Mouse (Mus musculus): ENCODE results near the gene Gpr27.

Gene Gpr27

DNA sequence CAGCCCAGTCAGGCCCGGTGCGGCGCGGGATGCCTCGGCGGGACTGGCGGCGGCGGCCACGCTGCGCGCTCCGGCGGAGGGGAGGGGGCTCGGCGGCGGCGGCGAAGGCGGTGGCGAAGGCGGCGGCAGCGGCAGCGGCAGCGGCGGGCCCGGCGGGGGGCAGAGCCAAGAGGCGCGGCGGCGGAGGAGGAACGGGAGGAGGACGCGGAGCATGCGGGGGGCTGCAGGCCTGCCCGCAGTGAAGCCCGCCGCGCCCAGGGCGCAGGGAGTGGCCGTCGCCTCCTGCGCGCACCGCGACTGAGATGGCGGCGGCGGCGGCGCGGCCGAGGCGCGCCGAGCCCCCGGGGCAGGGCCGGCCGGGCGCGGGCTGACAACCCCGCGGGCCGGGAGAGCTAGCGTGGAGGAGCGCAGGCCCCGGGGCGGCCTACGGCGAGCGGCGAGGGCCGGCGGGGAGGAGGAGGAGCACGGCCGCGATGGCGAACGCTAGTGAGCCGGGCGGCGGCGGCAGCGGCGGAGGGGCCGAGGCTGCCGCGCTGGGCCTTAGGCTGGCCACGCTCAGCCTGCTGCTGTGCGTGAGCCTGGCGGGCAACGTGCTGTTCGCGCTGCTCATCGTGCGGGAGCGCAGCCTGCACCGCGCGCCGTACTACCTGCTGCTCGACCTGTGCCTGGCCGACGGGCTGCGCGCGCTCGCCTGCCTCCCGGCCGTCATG lies at the start of gene Gpr27:
Gpr27 (plus strand) TSS at position 474 of the 710 bp plus-strand sequence.
- DNase-seq (ENCODE audit: low read depth, low spot score), result no peak

DNA sequence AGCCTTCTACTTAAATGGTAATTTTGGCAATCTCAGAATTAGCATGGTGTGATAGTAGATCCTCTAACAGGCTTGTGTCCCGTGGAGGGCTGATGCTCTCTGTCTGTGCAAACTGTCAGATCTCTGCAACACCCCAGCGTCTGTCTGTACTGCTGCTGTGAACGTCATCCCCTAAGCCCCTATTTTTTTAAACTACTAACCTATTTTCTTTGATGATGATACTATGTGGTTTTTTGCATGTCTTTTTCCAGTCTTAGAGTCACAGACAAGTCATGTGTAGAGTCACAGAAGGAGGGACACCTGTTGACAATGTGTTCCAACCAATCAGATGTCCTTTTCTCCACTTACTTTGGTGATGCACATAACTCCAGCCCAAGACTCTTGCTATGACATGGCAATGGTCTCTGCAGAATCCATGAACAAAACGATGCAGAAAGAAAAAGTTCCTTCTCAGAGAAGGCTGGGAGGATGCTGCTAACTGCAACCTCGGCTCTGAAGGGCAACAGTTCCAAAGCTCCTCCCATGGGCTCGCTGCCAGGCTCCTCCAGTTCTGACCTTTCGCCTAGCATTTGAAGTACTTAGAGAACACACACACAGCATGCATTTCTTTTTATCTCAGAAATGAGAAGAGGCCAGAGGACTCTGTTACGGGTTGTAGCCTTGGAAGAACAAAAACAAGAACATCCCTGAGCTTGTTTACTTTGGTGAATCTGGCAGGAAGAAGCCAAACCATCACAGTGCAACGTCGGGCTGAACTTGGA lies 48.9 kb upstream of the Gpr27 start:
- DNase-seq (ENCODE audit: low read depth, low spot score), result no peak

DNA sequence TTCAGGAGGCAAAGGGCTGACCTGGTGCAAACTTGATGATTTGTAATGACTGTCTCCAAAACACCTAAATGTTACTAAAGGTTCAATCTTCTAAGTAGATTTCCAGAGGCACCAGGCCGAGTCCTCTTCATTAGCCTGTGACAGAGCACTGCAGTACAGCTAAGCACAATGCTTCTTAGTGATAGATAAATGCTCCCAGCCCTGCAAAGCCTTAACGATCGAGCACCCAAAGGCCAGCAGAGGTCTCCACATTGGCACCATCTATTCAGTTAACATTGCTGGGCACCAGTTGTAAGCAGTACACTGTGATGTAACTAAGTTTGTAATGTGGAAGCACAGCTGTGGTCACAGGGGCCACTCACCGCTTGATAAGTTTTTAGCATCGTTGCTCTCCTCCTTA lies 48.1 kb upstream of the Gpr27 start:
- DNase-seq (ENCODE audit: low read depth, low spot score), result no peak

- no peak for DNase-seq (ENCODE audit: low read depth, low spot score)
Observed at GRCm38 (mm10) chr6:99644876-99645275, 47.6 kb upstream of the Gpr27 start.

- no peak for DNase-seq (ENCODE audit: low read depth, low spot score)
Observed at GRCm38 (mm10) chr6:99646344-99646743, 46.1 kb upstream of the Gpr27 start.

- DNase-seq (ENCODE audit: low read depth, low spot score), result no peak
Observed at GRCm38 (mm10) chr6:99649307-99649706, 43.2 kb upstream of the Gpr27 start.

GRCm38 (mm10) chr6:99652341-99652740 lies 40.1 kb upstream of the Gpr27 start:
- DNase-seq (ENCODE audit: low read depth, low spot score), result no peak

DNA sequence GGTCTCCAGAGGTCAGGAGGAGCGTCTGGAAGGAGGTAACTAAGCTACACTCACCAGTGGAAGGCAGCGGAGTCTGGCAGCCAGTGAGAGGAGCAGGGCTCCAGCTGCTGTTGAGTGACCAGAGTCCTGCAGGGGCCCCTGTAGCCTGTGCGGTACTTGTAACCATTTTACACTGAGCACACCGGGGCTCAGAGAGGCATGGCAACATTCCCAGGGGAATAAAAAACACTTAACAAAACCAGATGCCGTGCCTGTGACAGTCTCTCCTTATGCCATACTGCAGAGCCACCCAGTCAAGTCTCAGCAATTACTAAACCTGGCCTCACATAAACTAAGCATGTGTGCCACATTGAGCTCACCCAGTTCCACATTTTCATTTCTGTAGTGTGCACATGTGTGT lies 38.1 kb upstream of the Gpr27 start:
- DNase-seq (ENCODE audit: low read depth, low spot score), result no peak

- DNase-seq (ENCODE audit: low read depth, low spot score), result no peak
Observed at GRCm38 (mm10) chr6:99655488-99655887, 37.0 kb upstream of the Gpr27 start.

DNA sequence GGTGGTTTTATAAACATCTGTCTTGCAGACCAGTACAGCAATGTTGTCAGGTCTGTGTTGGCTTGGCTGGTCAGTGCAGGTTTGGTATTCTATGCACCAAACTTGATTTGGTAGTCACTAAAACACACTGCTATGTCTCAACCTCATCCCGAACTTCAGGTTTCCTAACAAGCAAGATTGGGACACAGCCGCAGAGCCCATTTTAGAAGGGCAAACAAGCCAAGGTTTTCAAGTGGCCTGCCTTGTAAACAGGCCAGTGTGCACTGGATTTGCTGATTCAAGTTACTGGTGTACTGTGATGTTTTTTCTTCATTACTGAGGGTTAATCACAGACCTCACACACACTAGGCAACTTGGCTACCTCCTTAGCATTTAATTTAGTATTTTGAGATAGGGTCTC lies 36.4 kb upstream of the Gpr27 start:
- no peak for DNase-seq (ENCODE audit: low read depth, low spot score)

- DNase-seq (ENCODE audit: low read depth, low spot score), result no peak
Observed at GRCm38 (mm10) chr6:99658586-99658985, 33.9 kb upstream of the Gpr27 start.

- no peak for DNase-seq (ENCODE audit: low read depth, low spot score)
Observed at GRCm38 (mm10) chr6:99660443-99660842, 32.0 kb upstream of the Gpr27 start.

GRCm38 (mm10) chr6:99663232-99663631 lies 29.2 kb upstream of the Gpr27 start:
- DNase-seq (ENCODE audit: low read depth, low spot score), result no peak

- no peak for DNase-seq (ENCODE audit: low read depth, low spot score)
Observed at GRCm38 (mm10) chr6:99665457-99666317, 26.8 kb upstream of the Gpr27 start.

- DNase-seq (ENCODE audit: low read depth, low spot score), result no peak
Observed at GRCm38 (mm10) chr6:99666318-99667171, 25.9 kb upstream of the Gpr27 start, which contains the start of the genes Eif4e3 and Gm20696. Gene Eif4e3 (minus strand): TSS chr6:99666771. Gene Gm20696 (minus strand): TSS chr6:99666797.

DNA sequence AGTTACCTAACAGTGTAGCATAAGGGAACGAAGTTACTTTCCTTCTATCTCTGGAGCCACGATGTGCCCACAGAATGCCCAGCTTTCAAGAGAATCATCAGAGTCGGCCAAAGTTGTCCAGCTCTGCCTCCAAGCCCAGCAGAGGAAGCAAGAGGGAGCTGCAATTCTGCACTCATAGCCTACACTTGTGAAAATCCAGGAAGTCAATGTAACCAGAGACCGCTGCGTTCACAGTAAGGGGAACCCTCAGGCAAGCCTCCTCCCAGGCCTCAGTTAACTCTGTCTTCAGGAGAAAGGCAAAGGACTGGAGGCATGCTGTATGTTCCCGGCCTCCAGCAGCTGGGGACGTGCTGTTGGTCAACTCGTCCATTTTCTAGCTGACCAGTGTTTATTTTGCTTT lies 25.2 kb upstream of the Gpr27 start:
- DNase-seq (ENCODE audit: low read depth, low spot score), result no peak

GRCm38 (mm10) chr6:99669481-99670325 lies 22.8 kb upstream of the Gpr27 start:
- no peak for DNase-seq (ENCODE audit: low read depth, low spot score)

DNA sequence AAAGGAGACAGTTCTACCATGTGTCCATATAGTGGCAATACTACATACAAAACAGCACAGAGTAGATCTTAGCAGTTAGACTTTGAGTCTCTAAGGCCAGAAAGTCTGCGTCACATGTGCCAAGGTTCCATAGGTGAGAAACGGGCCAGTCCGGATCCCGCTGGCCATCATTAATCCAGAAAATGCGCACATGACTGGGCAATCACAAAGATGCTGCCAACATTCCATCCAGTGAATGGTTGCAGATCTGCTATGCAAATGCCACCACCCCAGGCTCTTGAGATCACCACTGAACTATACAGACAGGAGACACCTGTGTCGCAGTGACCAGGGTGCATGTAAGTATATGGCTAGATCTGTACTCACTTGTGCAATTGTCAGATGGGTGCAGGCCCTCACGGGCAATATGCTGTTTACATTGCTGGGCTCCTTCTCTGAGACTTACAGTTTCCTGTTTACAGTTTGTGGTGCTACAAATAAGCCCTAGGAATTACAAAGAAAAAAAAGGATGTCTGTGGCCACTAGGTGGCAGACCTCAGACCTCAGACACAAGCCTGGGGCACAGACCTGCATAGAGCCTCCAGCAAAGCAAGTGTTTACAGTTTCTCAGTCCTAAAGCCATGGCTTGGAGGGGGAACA lies 21.9 kb upstream of the Gpr27 start:
- peak; percentile 37 for DNase-seq (ENCODE audit: low read depth, low spot score)

DNA sequence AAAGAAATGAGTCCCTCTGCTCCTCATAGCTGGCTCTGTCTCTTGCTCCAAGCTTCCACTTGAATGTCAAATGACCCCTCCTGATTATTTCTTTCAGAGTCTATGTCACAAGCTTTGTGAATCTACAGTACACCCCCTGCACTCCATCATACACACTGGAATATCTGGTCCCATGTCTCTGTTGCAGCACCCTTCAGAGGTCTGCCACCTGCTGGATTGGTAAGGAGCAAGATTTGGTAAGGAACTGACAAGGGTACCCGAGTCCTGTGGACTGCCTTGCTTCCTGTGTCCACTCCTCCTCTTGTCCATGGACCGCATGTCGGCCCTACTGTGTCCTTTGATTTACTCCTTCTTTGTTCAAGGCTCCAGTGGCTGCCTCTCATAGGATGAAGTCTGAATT lies 20.7 kb upstream of the Gpr27 start:
- no peak for DNase-seq (ENCODE audit: low read depth, low spot score)

DNA sequence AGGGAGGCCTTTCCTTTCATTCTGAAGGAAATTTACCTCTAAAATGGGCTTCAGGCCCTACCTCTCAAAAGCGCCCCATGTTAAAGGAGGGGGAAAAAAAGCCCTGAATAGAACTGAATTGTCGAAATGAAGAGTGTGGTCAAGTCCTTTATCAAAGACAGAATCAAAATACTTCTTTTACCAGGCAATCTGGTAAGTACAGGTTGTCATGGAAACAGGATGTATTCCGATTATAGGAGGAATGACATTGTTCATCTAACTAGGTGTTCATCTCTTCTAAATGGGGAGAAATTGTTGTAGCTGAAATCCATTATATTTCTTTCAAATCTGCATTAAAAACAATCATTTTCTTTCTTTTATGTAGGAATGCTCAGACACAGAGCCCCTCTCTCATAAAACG lies 18.0 kb upstream of the Gpr27 start:
- no peak for DNase-seq (ENCODE audit: low read depth, low spot score)

All from retina, adult 2 months (tissue).